Mouse (Mus musculus) neural tube, embryonic 13.5 days (tissue): ENCODE results near the gene Zfp993. TPM values are rescaled to one million over a fixed set of nuclear protein-coding genes. Genes with fewer than 3 reads are reported as not detected.
"Not testable (repeated sequence)": the region's sequence is repeated elsewhere in the genome, so short reads cannot be mapped to it uniquely, and the experiment has no call there.

Experiments
- ATAC-seq: fragments of 200-750 bp; cut with Nextera tagmentation; 2 replicates; pipeline ENCODE4 v1.8.0; 2017; ENCODE audit warnings: low read depth, mild to moderate bottlenecking, moderate TSS enrichment, moderate library complexity
- H3K27ac ChIP-seq: fragments of 300-500 bp; sonication (generic); replicated peaks from 2 replicates; pipeline ENCODE4 v1.5.1; 2015; ENCODE audit warnings: moderate library complexity, mild to moderate bottlenecking, inconsistent platforms
- H3K27me3 ChIP-seq: fragments of 300-500 bp; sonication (generic); 2 replicates; pipeline ENCODE4 v1.6.1; 2015; ENCODE audit warnings: mild to moderate bottlenecking, inconsistent platforms
- H3K36me3 ChIP-seq: fragments of 300-500 bp; sonication (generic); 2 replicates; pipeline ENCODE4 v1.6.1; 2015; ENCODE audit warnings: mild to moderate bottlenecking, inconsistent platforms
- H3K4me1 ChIP-seq: fragments of 300-500 bp; sonication (generic); replicated peaks from 2 replicates; pipeline ENCODE4 v1.6.1; 2015; ENCODE audit warnings: inconsistent platforms
- H3K4me2 ChIP-seq: fragments of 300-500 bp; sonication (generic); 2 replicates; pipeline ENCODE4 v1.6.1; 2015; ENCODE audit warnings: inconsistent platforms, mild to moderate bottlenecking, moderate library complexity
- H3K4me3 ChIP-seq: fragments of 300-500 bp; sonication (generic); 2 replicates; pipeline ENCODE4 v1.5.1; 2015; ENCODE audit warnings: mild to moderate bottlenecking, inconsistent platforms
- H3K9ac ChIP-seq: fragments of 300-500 bp; sonication (generic); 2 replicates; pipeline ENCODE4 v1.6.1; 2015; ENCODE audit warnings: moderate library complexity, mild to moderate bottlenecking, inconsistent platforms
- H3K9me3 ChIP-seq: fragments of 300-500 bp; sonication (generic); 2 replicates; pipeline ENCODE4 v1.6.1; 2016; ENCODE audit warnings: inconsistent platforms
- WGBS: fragments of 180-500 bp; shearing (Covaris S2); methylation state at CpG from one replicate; pipeline ENCODE4 v1.1.7; 2015; 5-methylcytosine and 5-hydroxymethylcytosine counted together
- polyA plus RNA-seq: library from polyadenylated mRNA; unstranded; fragments of >200 nt; fragmentation: Nextera tagmentation; extraction: Ambion mirVana; gene quantifications from 2 replicates; pipeline ENCODE4 v1.2.1, GENCODE M21; 2015

Gene Zfp993
- polyA plus RNA-seq = 3.3 and 3.9 TPM in 2 replicates

GRCm38 (mm10) chr4:146610774-146611400 lies at the start of gene Zfp993:
Gene Zfp993, plus strand, starts transcription at chr4:146610961.
- H3K4me3 ChIP-seq, H3K27ac ChIP-seq, H3K27me3 ChIP-seq, H3K36me3 ChIP-seq, H3K4me2 ChIP-seq, H3K9ac ChIP-seq, ATAC-seq, H3K9me3 ChIP-seq, H3K4me1 ChIP-seq: not testable (repeated sequence)
- no CpG with 5 or more reads among the region's 14 CpGs for WGBS

- not testable (repeated sequence) for H3K4me1 ChIP-seq, H3K4me3 ChIP-seq, H3K9me3 ChIP-seq, H3K9ac ChIP-seq, H3K27ac ChIP-seq, H3K36me3 ChIP-seq, H3K4me2 ChIP-seq, H3K27me3 ChIP-seq
- ATAC-seq = peak; percentile 78
- WGBS = 0% methylated on average over 1 of the region's 111 CpGs
Observed at GRCm38 (mm10) chr4:146579905-146580873, 30.6 kb upstream of the Zfp993 start.

- H3K4me1 ChIP-seq, H3K27me3 ChIP-seq, H3K9me3 ChIP-seq, H3K36me3 ChIP-seq, H3K27ac ChIP-seq, H3K9ac ChIP-seq: not testable (repeated sequence)
- peak overlapping the region; percentile 27 for H3K4me3 ChIP-seq
- peak; percentile 94 for ATAC-seq
- WGBS = 4% methylated on average over 32 of the region's 53 CpGs
- peak overlapping the region; percentile 44 for H3K4me2 ChIP-seq
Observed at GRCm38 (mm10) chr4:146603578-146604399, 7.0 kb upstream of the Zfp993 start.

- no CpG with 5 or more reads among the region's 4 CpGs for WGBS
- not testable (repeated sequence) for H3K9me3 ChIP-seq, H3K27me3 ChIP-seq, H3K9ac ChIP-seq, ATAC-seq, H3K36me3 ChIP-seq, H3K27ac ChIP-seq, H3K4me3 ChIP-seq, H3K4me2 ChIP-seq, H3K4me1 ChIP-seq
Observed at GRCm38 (mm10) chr4:146644367-146644766, 33.6 kb downstream of the Zfp993 start.

- H3K4me3 ChIP-seq, H3K4me1 ChIP-seq, H3K27ac ChIP-seq, H3K4me2 ChIP-seq, H3K36me3 ChIP-seq, H3K9ac ChIP-seq, H3K27me3 ChIP-seq, H3K9me3 ChIP-seq, ATAC-seq: not testable (repeated sequence)
- no CpG with 5 or more reads among the region's 2 CpGs for WGBS
Observed at GRCm38 (mm10) chr4:146649641-146650040, 38.9 kb downstream of the Zfp993 start.

GRCm38 (mm10) chr4:146650115-146650514 lies 39.4 kb downstream of the Zfp993 start:
- H3K4me3 ChIP-seq, H3K9ac ChIP-seq, ATAC-seq, H3K9me3 ChIP-seq, H3K27me3 ChIP-seq, H3K36me3 ChIP-seq, H3K27ac ChIP-seq, H3K4me1 ChIP-seq, H3K4me2 ChIP-seq: not testable (repeated sequence)
- 78% methylated on average over 2 of the region's 4 CpGs for WGBS

GRCm38 (mm10) chr4:146650639-146651038 lies 39.9 kb downstream of the Zfp993 start:
- 73% methylated on average over 1 of the region's 5 CpGs for WGBS
- not testable (repeated sequence) for H3K4me1 ChIP-seq, H3K9ac ChIP-seq, H3K9me3 ChIP-seq, H3K27me3 ChIP-seq, ATAC-seq, H3K36me3 ChIP-seq, H3K4me3 ChIP-seq, H3K27ac ChIP-seq, H3K4me2 ChIP-seq

Other genes starting within 250 kb of the Zfp993 start
- 2.0 and 2.3 TPM in 2 replicates for gene Zfp992, start 161.9 kb upstream of the Zfp993 start, polyA plus RNA-seq
- gene Zfp981, start 108.9 kb upstream of the Zfp993 start, polyA plus RNA-seq = 0.07 and 0.23 TPM in 2 replicates